Mouse (Mus musculus): ENCODE results near the gene Gm3752.
A peak's percentile ranks its signal among the peaks of the same experiment; 100 is the strongest.
"Not testable (repeated sequence)": the region's sequence is repeated elsewhere in the genome, so short reads cannot be mapped to it uniquely, and the experiment has no call there.

Gm3752 gene

GRCm38 (mm10) chr14:7483662-7484061 lies at the start of gene Gm3752:
TSS of gene Gm3752 (minus strand) at chr14:7483762.
- DNase-seq (ENCODE audit: low spot score), result not testable (repeated sequence)

- DNase-seq (ENCODE audit: low spot score), result peak; percentile 1
Observed at GRCm38 (mm10) chr14:7488731-7489130, 5.2 kb upstream of the Gm3752 start.

GRCm38 (mm10) chr14:7450817-7451216 lies 32.7 kb downstream of the Gm3752 start, which contains the start of gene Gm3755:
TSS of gene Gm3755 (minus strand) at chr14:7450917.
- DNase-seq (ENCODE audit: low spot score), result not testable (repeated sequence)

GRCm38 (mm10) chr14:7422496-7422895 lies 61.1 kb downstream of the Gm3752 start:
- DNase-seq (ENCODE audit: low spot score), result not testable (repeated sequence)

All from yolk sac, embryonic 10.5 days (tissue).